Mouse (Mus musculus) MEL (cell line): ENCODE results near the gene Fiz1. TPM values are rescaled to one million over a fixed set of nuclear protein-coding genes. Genes with fewer than 3 reads are reported as not detected.
"Not testable (repeated sequence)": the region's sequence is repeated elsewhere in the genome, so short reads cannot be mapped to it uniquely, and the experiment has no call there.

Experiments used
- DNase-seq: peaks from one replicate; pipeline ENCODE4 v3.0.0; 2011; ENCODE audit warnings: low read depth, low spot score
- H3K27ac ChIP-seq: 2 replicates; pipeline ENCODE4 v1.5.1; 2012; ENCODE audit warnings: low read depth, mild to moderate bottlenecking, control low read depth, low read length, moderate library complexity; ENCODE audit not compliant: control insufficient read depth
- H3K27me3 ChIP-seq, 2 experiments: fragments of 150-350 bp in 1 of 2; sonication (generic) in 1 of 2; 2 replicates each; pipeline ENCODE4 v1.6.1; 2012; ENCODE audit warnings: low read length in 2 of 2, mild to moderate bottlenecking in 2 of 2, improper control_type of control experiment in 1 of 2, moderate library complexity in 1 of 2; ENCODE audit not compliant: insufficient read depth in 2 of 2, control insufficient read depth in 1 of 2
- H3K36me3 ChIP-seq, 2 experiments: 2 replicates each; pipeline ENCODE4 v1.6.1; 2012 to 2014; ENCODE audit warnings: low read length in 2 of 2, improper control_type of control experiment in 1 of 2, inconsistent platforms in 1 of 2, mild to moderate bottlenecking in 1 of 2; ENCODE audit not compliant: insufficient read depth in 2 of 2, control insufficient read depth in 1 of 2
- H3K4me1 ChIP-seq, 2 experiments: fragments of 150-350 bp in 1 of 2; sonication (generic) in 1 of 2; 2 replicates each; pipeline ENCODE4 v1.6.1; 2012; ENCODE audit warnings: low read length in 2 of 2, improper control_type of control experiment in 1 of 2, mild to moderate bottlenecking in 1 of 2; ENCODE audit not compliant: insufficient read depth in 2 of 2, control insufficient read depth in 1 of 2
- H3K4me3 ChIP-seq, 2 experiments: fragments of 150-350 bp in 1 of 2; sonication (generic) in 1 of 2; 2 replicates each; pipeline ENCODE4 v1.5.1; 2012; ENCODE audit warnings: low read depth in 2 of 2, low read length in 2 of 2, mild to moderate bottlenecking in 2 of 2, moderate library complexity in 2 of 2, control low read depth in 1 of 2, improper control_type of control experiment in 1 of 2; ENCODE audit not compliant: control insufficient read depth in 1 of 2, insufficient read depth in 1 of 2
- H3K79me2 ChIP-seq: 2 replicates; pipeline ENCODE4 v1.6.1; 2012; ENCODE audit warnings: mild to moderate bottlenecking, low read length, moderate library complexity; ENCODE audit not compliant: control insufficient read depth, poor library complexity, insufficient read depth
- H3K9ac ChIP-seq: 2 replicates; pipeline ENCODE4 v1.6.1; 2012; ENCODE audit warnings: low read depth, mild to moderate bottlenecking, control low read depth, low read length, moderate library complexity; ENCODE audit not compliant: control insufficient read depth, poor library complexity, severe bottlenecking
- H3K9me3 ChIP-seq: fragments of 150-350 bp; sonication (generic); replicated peaks from 2 replicates; pipeline ENCODE4 v1.6.1; 2012; ENCODE audit warnings: mild to moderate bottlenecking, low read length, improper control_type of control experiment, moderate library complexity; ENCODE audit not compliant: insufficient read depth
- BHLHE40 ChIP-seq: IDR thresholded peaks from 2 replicates; pipeline ENCODE4 v1.6.1; 2012; ENCODE audit warnings: low read depth, mild to moderate bottlenecking, inconsistent platforms, low read length, improper control_type of control experiment, borderline replicate concordance
- CTCF ChIP-seq, 3 experiments: IDR thresholded peaks in 2 of 3; conservative IDR thresholded peaks in 1 of 3; 2 replicates each; pipeline ENCODE4 v1.5.1; 2011 to 2012; ENCODE audit warnings: low read length in 3 of 3, low read depth in 2 of 3, mild to moderate bottlenecking in 2 of 3, improper control_type of control experiment in 1 of 3, inconsistent platforms in 1 of 3, mixed read lengths in 1 of 3, moderate library complexity in 1 of 3; ENCODE audit not compliant: control insufficient read depth in 1 of 3, insufficient read depth in 1 of 3, poor library complexity in 1 of 3, severe bottlenecking in 1 of 3
- ETS1 ChIP-seq: IDR thresholded peaks from 2 replicates; pipeline ENCODE4 v1.6.1; 2012; ENCODE audit warnings: low read depth, mild to moderate bottlenecking, inconsistent platforms, low read length, improper control_type of control experiment, moderate library complexity
- GATA1 ChIP-seq: IDR thresholded peaks from 2 replicates; pipeline ENCODE4 v1.6.1; 2011; ENCODE audit warnings: low read depth, low read length, improper control_type of control experiment
- KAT2A ChIP-seq: conservative IDR thresholded peaks from 2 replicates; pipeline ENCODE4 v1.6.1; 2012; ENCODE audit warnings: low read depth, low read length, improper control_type of control experiment, inconsistent platforms
- MYC ChIP-seq: IDR thresholded peaks from 2 replicates; pipeline ENCODE4 v1.6.1; 2011; ENCODE audit warnings: low read depth, mild to moderate bottlenecking, low read length, improper control_type of control experiment, moderate library complexity
- NELFE ChIP-seq: IDR thresholded peaks from 2 replicates; pipeline ENCODE4 v1.6.1; 2011; ENCODE audit warnings: low read depth, low read length, improper control_type of control experiment
- NRF1 ChIP-seq: IDR thresholded peaks from 2 replicates; pipeline ENCODE4 v1.6.1; 2014; ENCODE audit warnings: low read depth, mild to moderate bottlenecking, inconsistent platforms, low read length, improper control_type of control experiment, moderate library complexity; ENCODE audit not compliant: poor library complexity, insufficient read depth, severe bottlenecking
- POLR2AphosphoS2 ChIP-seq: IDR thresholded peaks from 2 replicates; pipeline ENCODE4 v1.6.1; 2011; ENCODE audit warnings: low read length, improper control_type of control experiment
- RCOR1 ChIP-seq: IDR thresholded peaks from 2 replicates; pipeline ENCODE4 v1.6.1; 2012; ENCODE audit warnings: low read depth, mild to moderate bottlenecking, inconsistent platforms, low read length, improper control_type of control experiment
- TAL1 ChIP-seq: IDR thresholded peaks from 2 replicates; pipeline ENCODE4 v1.6.1; 2012; ENCODE audit warnings: mild to moderate bottlenecking, inconsistent platforms, low read length, moderate library complexity, mixed read lengths
- TBP ChIP-seq: IDR thresholded peaks from 2 replicates; pipeline ENCODE4 v1.8.0; 2011; ENCODE audit warnings: low read depth, low read length, improper control_type of control experiment
- USF1 ChIP-seq: IDR thresholded peaks from 2 replicates; pipeline ENCODE4 v1.6.1; 2014; ENCODE audit warnings: low read depth, mild to moderate bottlenecking, inconsistent platforms, low read length, improper control_type of control experiment, moderate library complexity
- ZMIZ1 ChIP-seq: IDR thresholded peaks from 2 replicates; pipeline ENCODE4 v1.6.1; 2012; ENCODE audit warnings: low read depth, mild to moderate bottlenecking, inconsistent platforms, low read length, improper control_type of control experiment, moderate library complexity
- ZNF384 ChIP-seq: IDR thresholded peaks from 2 replicates; pipeline ENCODE4 v1.6.1; 2012; ENCODE audit warnings: low read depth, mild to moderate bottlenecking, inconsistent platforms, low read length, improper control_type of control experiment
- polyA plus RNA-seq, 2 experiments: library from polyadenylated mRNA; stranded (reverse) in 1 of 2; unstranded in 1 of 2; fragments of >175 nt in 1 of 2; fragments of >200 nt in 1 of 2; gene quantifications; 2 replicates each; pipeline versions ENCODE4 v1.2.1 to v1.2.4; 2012; ENCODE audit warnings: low replicate concordance in 2 of 2, low read depth in 1 of 2; ENCODE audit not compliant: insufficient read length in 2 of 2, insufficient read depth in 1 of 2, missing spikeins in 1 of 2
- total RNA-seq: library from RNA; depleted of rRNA; stranded (reverse); fragments of 300-350 nt; gene quantifications from 2 replicates; pipeline ENCODE4 v1.2.3, GENCODE M21; 2012

Fiz1 gene
- total and polyA plus RNA-seq, 3 experiments = 28.1 to 56.5 TPM; not detected in 1

- TF ChIP-seq MYC = peak; percentile 52; the same call in 1 of the 2 replicates
- peak; percentile 77; the same call in 1 of the 2 replicates for TF ChIP-seq POLR2AphosphoS2
- TF ChIP-seq ZNF384 = no peak
- peak; percentile 77 for TF ChIP-seq NRF1
These were observed 5.6 kb upstream of the Fiz1 start, which contains the start of the genes Zfp865 and Ccdc106 (continued) for GRCm38 (mm10) chr7:5020000-5020681.

GRCm38 (mm10) chr7:5019576-5019975 is 5.1 kb upstream of the Fiz1 start:
- not testable (repeated sequence) for H3K27me3 ChIP-seq
- Histone ChIP-seq H3K4me1 (peaks cover 7 to 35% of the 10 kb centered on the region in 2 experiments; a peak in 3 of 4 replicates), H3K36me3 (peaks cover 0 to 36% of the 10 kb centered on the region in 2 experiments; a peak in 3 of 4 replicates)

GRCm38 (mm10) chr7:5017931-5018330 is 3.4 kb upstream of the Fiz1 start:
- H3K27me3 ChIP-seq = no peaks in the 10 kb centered on the region
- no peaks in the 10 kb centered on the region for H3K9me3 ChIP-seq
- peaks cover 0 to 35% of the 10 kb centered on the region in 2 experiments; a peak in 3 of 4 replicates for H3K36me3 ChIP-seq
- H3K9ac ChIP-seq = no peak overlapping the region
- H3K4me1 ChIP-seq = peaks cover 7 to 32% of the 10 kb centered on the region in 2 experiments; a peak in 3 of 4 replicates
- H3K4me3 ChIP-seq = no peak overlapping the region
- peaks cover 23% of the 10 kb centered on the region for H3K79me2 ChIP-seq
- no peak overlapping the region for H3K27ac ChIP-seq
- TF ChIP-seq ZMIZ1 (no peak), TAL1 (no peak), KAT2A (no peak), NELFE (no peak), USF1 (no peak)
- DNase-seq = no peak

More at GRCm38 (mm10) chr7:5019576-5019975, 5.1 kb upstream of the Fiz1 start:
- Histone ChIP-seq H3K9ac (peak overlapping the region; percentile 98), H3K27ac (peak overlapping the region; percentile 96), H3K79me2 (peaks cover 23% of the 10 kb centered on the region), H3K4me3 (peak overlapping the region; percentile 18 to 93)
- H3K9me3 ChIP-seq = not testable (repeated sequence)
- peak; percentile 47 for DNase-seq

GRCm38 (mm10) chr7:5017352-5017751 is 2.9 kb upstream of the Fiz1 start:
- H3K9me3 ChIP-seq = no peaks in the 10 kb centered on the region
- no peak overlapping the region for H3K4me3 ChIP-seq
- peaks cover 22% of the 10 kb centered on the region for H3K79me2 ChIP-seq
- H3K9ac ChIP-seq = no peak overlapping the region
- H3K27ac ChIP-seq = no peak overlapping the region
- H3K27me3 ChIP-seq = no peaks in the 10 kb centered on the region
- peaks cover 7 to 27% of the 10 kb centered on the region in 2 experiments; a peak in 3 of 4 replicates for H3K4me1 ChIP-seq
- peaks cover 0 to 29% of the 10 kb centered on the region in 2 experiments; a peak in 3 of 4 replicates for H3K36me3 ChIP-seq
- no peak for TF ChIP-seq BHLHE40
- peak in 2 of 3 experiments; percentile 17 to 47; a peak in 3 of 6 replicates for TF ChIP-seq CTCF (IDR thresholded peaks at IDR 0.05 in 2 of 3, conservative IDR thresholded peaks at IDR 0.05 in 1 of 3; ENCODE audit: control insufficient read depth in 1 of 3, insufficient read depth in 1 of 3, low read depth in 2 of 3, low read length in 3 of 3, poor library complexity in 1 of 3, severe bottlenecking in 1 of 3)
- TF ChIP-seq RCOR1 = no peak
- TF ChIP-seq TBP = no peak
- TF ChIP-seq GATA1 = no peak
- TF ChIP-seq ETS1 = no peak
- no peak for TF ChIP-seq ZMIZ1
- no peak for DNase-seq
